Mouse (Mus musculus): ENCODE measurements around the gene Tmem123. TPM values are rescaled to one million over a fixed set of nuclear protein-coding genes. Genes with fewer than 3 reads are reported as not detected.

The Tmem123 gene
- polyA plus RNA-seq, 1 experiment: 128 TPM

DNA sequence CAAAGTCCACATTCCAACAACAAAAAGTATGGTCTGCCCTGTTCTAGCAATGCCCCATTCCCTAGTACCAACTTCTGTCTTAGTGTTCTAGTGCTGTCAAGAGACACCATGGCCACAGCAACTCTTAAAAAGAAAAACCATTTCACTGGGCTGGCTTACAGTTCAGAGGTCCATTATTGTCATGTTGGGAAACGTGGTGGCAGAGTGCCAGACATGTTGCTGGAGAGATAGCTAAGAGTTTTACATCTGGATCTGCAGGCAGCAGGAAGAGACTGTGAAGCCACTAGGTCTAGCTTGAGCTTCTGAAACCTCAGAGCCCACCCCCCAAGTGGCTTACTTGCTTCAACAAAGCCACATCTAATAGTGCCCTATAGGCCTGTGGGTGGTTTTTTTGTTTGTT lies 13.8 kb downstream of the Tmem123 start:
- WGBS: 93% methylated on average over 1 of the region's 1 CpGs
- Histone ChIP-seq H3K27ac (ENCODE audit: control insufficient read depth, insufficient read depth, low read length) (no peak overlapping the region), H3K36me3 (ENCODE audit: control insufficient read depth, insufficient read depth, low read length) (no peaks in the 10 kb centered on the region), H3K27me3 (ENCODE audit: control insufficient read depth, insufficient read depth, low read length) (no peaks in the 10 kb centered on the region), H3K4me1 (replicated peaks; ENCODE audit: control insufficient read depth, insufficient read depth, low read length) (peaks cover 41% of the 10 kb centered on the region), H3K4me3 (ENCODE audit: control insufficient read depth, insufficient read depth, low read length) (no peak overlapping the region)
- TF ChIP-seq CTCF (IDR thresholded peaks at IDR 0.05; ENCODE audit: borderline replicate concordance, control insufficient read depth, extremely low read depth, insufficient read depth, low read length, poor library complexity) (no peak), POLR2A (IDR thresholded peaks at IDR 0.05; ENCODE audit: control insufficient read depth, extremely low read depth, insufficient read depth, low read length, poor library complexity) (no peak)
- no peak for DNase-seq

- Histone ChIP-seq H3K4me3 (ENCODE audit: control insufficient read depth, insufficient read depth, low read length) (no peak overlapping the region), H3K27me3 (ENCODE audit: control insufficient read depth, insufficient read depth, low read length) (no peaks in the 10 kb centered on the region), H3K36me3 (ENCODE audit: control insufficient read depth, insufficient read depth, low read length) (no peaks in the 10 kb centered on the region), H3K27ac (ENCODE audit: control insufficient read depth, insufficient read depth, low read length) (peak overlapping the region; percentile 78), H3K4me1 (replicated peaks; ENCODE audit: control insufficient read depth, insufficient read depth, low read length) (peaks cover 35% of the 10 kb centered on the region)
- DNase-seq: peak; percentile 45
- TF ChIP-seq CTCF (IDR thresholded peaks at IDR 0.05; ENCODE audit: borderline replicate concordance, control insufficient read depth, extremely low read depth, insufficient read depth, low read length, poor library complexity) (no peak), POLR2A (IDR thresholded peaks at IDR 0.05; ENCODE audit: control insufficient read depth, extremely low read depth, insufficient read depth, low read length, poor library complexity) (no peak)
- WGBS: 49% methylated on average over 7 of the region's 7 CpGs
Measured at GRCm38 (mm10) chr9:7778771-7779170, 14.9 kb downstream of the Tmem123 start.

DNA sequence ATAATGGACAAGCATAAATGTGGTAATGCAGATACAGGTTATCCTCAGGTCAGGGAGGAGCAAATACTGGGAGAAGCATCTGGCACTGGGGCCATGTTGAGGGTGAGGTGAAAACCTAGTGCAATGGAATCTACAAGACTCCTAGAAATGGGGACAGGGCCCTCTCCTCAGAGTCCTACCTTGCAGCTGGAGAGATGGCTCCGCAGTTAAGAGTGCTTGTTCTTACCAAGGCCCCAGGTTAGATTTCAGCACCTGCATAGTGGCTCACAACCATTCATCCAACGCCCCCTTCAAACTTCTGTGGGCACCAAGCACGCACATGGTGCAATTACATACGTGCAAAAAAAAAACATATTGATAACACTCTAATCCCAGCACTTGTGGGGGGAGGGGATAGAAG lies 15.9 kb downstream of the Tmem123 start:
- H3K27me3 ChIP-seq (ENCODE audit: control insufficient read depth, insufficient read depth, low read length): no peaks in the 10 kb centered on the region
- H3K4me1 ChIP-seq (replicated peaks; ENCODE audit: control insufficient read depth, insufficient read depth, low read length): peaks cover 31% of the 10 kb centered on the region
- no peak for DNase-seq
- H3K4me3 ChIP-seq (ENCODE audit: control insufficient read depth, insufficient read depth, low read length): no peak overlapping the region
- H3K27ac ChIP-seq (ENCODE audit: control insufficient read depth, insufficient read depth, low read length): peak overlapping the region; percentile 83
- TF ChIP-seq POLR2A (IDR thresholded peaks at IDR 0.05; ENCODE audit: control insufficient read depth, extremely low read depth, insufficient read depth, low read length, poor library complexity) (no peak), CTCF (IDR thresholded peaks at IDR 0.05; ENCODE audit: borderline replicate concordance, control insufficient read depth, extremely low read depth, insufficient read depth, low read length, poor library complexity) (no peak)
- H3K36me3 ChIP-seq (ENCODE audit: control insufficient read depth, insufficient read depth, low read length): no peaks in the 10 kb centered on the region
- WGBS: 65% methylated on average over 4 of the region's 4 CpGs

- TF ChIP-seq CTCF (IDR thresholded peaks at IDR 0.05; ENCODE audit: borderline replicate concordance, control insufficient read depth, extremely low read depth, insufficient read depth, low read length, poor library complexity): no peak
- no peak for TF ChIP-seq POLR2A (IDR thresholded peaks at IDR 0.05; ENCODE audit: control insufficient read depth, extremely low read depth, insufficient read depth, low read length, poor library complexity)
- Histone ChIP-seq H3K4me1 (replicated peaks; ENCODE audit: control insufficient read depth, insufficient read depth, low read length) (peaks cover 34% of the 10 kb centered on the region), H3K27ac (ENCODE audit: control insufficient read depth, insufficient read depth, low read length) (peak overlapping the region; percentile 83), H3K36me3 (ENCODE audit: control insufficient read depth, insufficient read depth, low read length) (peaks cover 3% of the 10 kb centered on the region; the same call in 1 of the 2 replicates), H3K4me3 (ENCODE audit: control insufficient read depth, insufficient read depth, low read length) (no peak overlapping the region), H3K27me3 (ENCODE audit: control insufficient read depth, insufficient read depth, low read length) (no peaks in the 10 kb centered on the region)
- DNase-seq: peak; percentile 65
- WGBS: 42% methylated on average over 8 of the region's 8 CpGs
Measured at GRCm38 (mm10) chr9:7780250-7781150, 16.7 kb downstream of the Tmem123 start.

DNA sequence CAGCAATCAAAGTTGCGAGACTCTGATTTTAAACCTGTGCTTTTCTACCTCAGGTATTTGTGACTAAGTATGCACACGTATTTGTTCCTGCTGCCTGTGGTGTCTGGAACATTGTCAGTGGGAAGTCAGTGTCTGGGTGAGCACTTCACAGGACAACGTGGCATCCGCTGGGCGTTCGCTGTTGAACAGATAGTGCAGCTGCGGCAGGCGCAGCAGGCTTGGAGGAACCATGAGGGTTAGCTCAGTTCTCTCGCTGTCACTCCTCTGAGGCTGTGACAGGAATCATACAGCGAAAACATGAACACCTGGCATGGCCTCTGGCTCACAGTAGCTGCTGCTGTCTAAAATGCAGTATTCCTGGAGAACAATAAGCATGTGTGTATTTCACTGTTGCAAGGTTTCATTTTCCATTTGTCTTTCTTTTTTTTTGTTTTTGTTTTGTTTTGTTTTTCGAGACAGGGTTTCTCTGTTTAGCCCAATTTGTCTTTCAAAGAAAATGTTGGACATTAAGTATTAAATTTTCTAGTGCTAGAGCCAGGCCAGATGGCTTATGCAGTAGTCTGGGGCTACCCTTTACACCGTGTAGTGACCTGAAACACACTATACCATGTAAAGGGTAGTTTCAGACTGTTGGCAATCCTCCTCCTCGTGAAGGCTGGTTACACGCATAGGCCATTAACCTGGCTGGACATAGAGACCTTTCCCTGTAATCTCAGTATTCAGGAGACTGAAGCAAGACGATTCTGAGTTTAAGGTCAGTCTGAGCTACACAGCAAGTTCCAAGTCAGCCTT lies 20.2 kb downstream of the Tmem123 start:
- TF ChIP-seq CTCF (IDR thresholded peaks at IDR 0.05; ENCODE audit: borderline replicate concordance, control insufficient read depth, extremely low read depth, insufficient read depth, low read length, poor library complexity) (no peak), POLR2A (IDR thresholded peaks at IDR 0.05; ENCODE audit: control insufficient read depth, extremely low read depth, insufficient read depth, low read length, poor library complexity) (no peak)
- DNase-seq: peak; percentile 64
- Histone ChIP-seq H3K4me3 (ENCODE audit: control insufficient read depth, insufficient read depth, low read length) (no peak overlapping the region), H3K27ac (ENCODE audit: control insufficient read depth, insufficient read depth, low read length) (peak overlapping the region; percentile 89), H3K27me3 (ENCODE audit: control insufficient read depth, insufficient read depth, low read length) (no peaks in the 10 kb centered on the region), H3K4me1 (replicated peaks; ENCODE audit: control insufficient read depth, insufficient read depth, low read length) (peaks cover 24% of the 10 kb centered on the region), H3K36me3 (ENCODE audit: control insufficient read depth, insufficient read depth, low read length) (peaks cover 7% of the 10 kb centered on the region)
- 51% methylated on average over 15 of the region's 15 CpGs for WGBS

- no peak for TF ChIP-seq CTCF (IDR thresholded peaks at IDR 0.05; ENCODE audit: borderline replicate concordance, control insufficient read depth, extremely low read depth, insufficient read depth, low read length, poor library complexity)
- TF ChIP-seq POLR2A (IDR thresholded peaks at IDR 0.05; ENCODE audit: control insufficient read depth, extremely low read depth, insufficient read depth, low read length, poor library complexity): no peak
- no peak overlapping the region; the same call in 1 of the 2 replicates for H3K27ac ChIP-seq (ENCODE audit: control insufficient read depth, insufficient read depth, low read length)
- H3K4me1 ChIP-seq (replicated peaks; ENCODE audit: control insufficient read depth, insufficient read depth, low read length): peaks cover 20% of the 10 kb centered on the region
Measured at GRCm38 (mm10) chr9:7784615-7785012, 20.8 kb downstream of the Tmem123 start.

More at GRCm38 (mm10) chr9:7784615-7785012, 20.8 kb downstream of the Tmem123 start:
- no peak overlapping the region for H3K4me3 ChIP-seq (ENCODE audit: control insufficient read depth, insufficient read depth, low read length)
- no peak for DNase-seq
- H3K27me3 ChIP-seq (ENCODE audit: control insufficient read depth, insufficient read depth, low read length): no peaks in the 10 kb centered on the region
- peaks cover 9% of the 10 kb centered on the region for H3K36me3 ChIP-seq (ENCODE audit: control insufficient read depth, insufficient read depth, low read length)
- WGBS: 53% methylated on average over 1 of the region's 1 CpGs

All from thymus, adult 2 months (tissue).